17 mouse cellular contexts compared by ENCODE assay signal in the genomic region with DNA sequence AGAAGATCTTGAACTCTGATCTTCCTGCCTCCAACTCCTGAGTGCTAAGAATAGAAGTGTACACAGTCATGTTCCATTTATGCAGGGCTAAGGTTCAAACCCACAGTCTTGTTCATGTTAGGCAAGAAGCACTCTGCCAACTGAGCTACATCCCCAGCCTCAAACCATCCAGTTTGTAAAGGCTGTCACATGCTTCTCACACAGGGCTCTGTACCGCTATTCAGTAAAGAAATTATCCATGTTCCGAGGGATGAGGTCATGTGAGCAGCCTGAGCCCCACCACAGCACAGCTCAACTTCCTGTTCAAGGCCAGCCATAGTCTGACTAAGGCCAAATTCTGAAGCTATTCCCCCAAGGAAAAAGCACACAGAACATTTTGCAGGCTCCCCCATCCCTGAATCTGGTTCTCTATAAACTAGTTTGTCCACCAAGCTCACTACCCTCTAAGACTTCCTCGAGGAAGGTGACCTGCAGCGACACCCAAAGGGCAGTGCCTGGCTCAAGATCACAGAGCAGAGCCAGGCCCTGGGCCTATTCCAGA. TPM values are rescaled to one million over a fixed set of nuclear protein-coding genes. Genes with fewer than 3 reads are reported as not detected.
DNase-seq lines count a peak whose midpoint lies in the region; ATAC-seq and TF ChIP-seq lines count a peak whose summit lies in the region.
"Had no signal": no experiment of that assay in that cellular context is flagged by ENCODE, and none has a peak within 500 bp of the region (broad histone marks: within the 10 kb centered on the region; RNA-seq: fewer than 3 reads in every experiment).

No protein-coding gene starts in this region.

- peaks cover 9% of the 10 kb centered on the region; the same call in 1 of the 2 replicates for H3K36me3 ChIP-seq in heart, embryonic 15.5 days
- no peaks in the 10 kb centered on the region for H3K36me3 ChIP-seq in CH12.LX (replicated peaks in 1 of 2; ENCODE audit: control insufficient read depth in 1 of 2, insufficient read depth in 1 of 2, low read length in 1 of 2)
- peaks cover 8% of the 10 kb centered on the region; the same call in 1 of the 2 replicates for H3K36me3 ChIP-seq in heart, embryonic 16.5 days (ENCODE audit: control insufficient read depth, insufficient read depth)
- H3K36me3 ChIP-seq in hindbrain, embryonic 13.5 days, result peaks cover 29% of the 10 kb centered on the region
- H3K36me3 ChIP-seq: liver, embryonic 12.5 days had no signal

- intact Hi-C loops in heart, postnatal 25 days (cut with DNase I), result no loop called here

- ATAC-seq in heart, embryonic 15.5 days (replicated peaks; ENCODE audit: insufficient number of reproducible peaks, insufficient read depth, low FRiP score, low read depth), result no peak
- ATAC-seq in heart, embryonic 16.5 days (replicated peaks; ENCODE audit: extremely low read depth, insufficient read depth, low FRiP score), result peak; percentile 41; the same call in 1 of the 2 replicates
- ATAC-seq in hindbrain, embryonic 13.5 days (ENCODE audit: low FRiP score), result no peak
- ATAC-seq: forebrain, embryonic 15.5 days; liver, embryonic 12.5 days; Patski had no signal

- no peak for TF ChIP-seq POLR2A in CH12.LX (IDR thresholded peaks at IDR 0.05; ENCODE audit: low read depth, low read length)

- TF ChIP-seq CTCF in CH12.LX (conservative IDR thresholded peaks at IDR 0.05 in 1 of 2, IDR thresholded peaks at IDR 0.05 in 1 of 2; ENCODE audit: low read depth in 2 of 2, low read length in 2 of 2), result peak in 1 of 2 experiments; percentile 13; a peak in 1 of 4 replicates

- H3K4me1 ChIP-seq in heart, embryonic 15.5 days (replicated peaks), result peaks cover 31% of the 10 kb centered on the region
- peaks cover 17 to 52% of the 10 kb centered on the region in 2 experiments for H3K4me1 ChIP-seq in CH12.LX (ENCODE audit: control insufficient read depth in 1 of 2, insufficient read depth in 2 of 2)
- H3K4me1 ChIP-seq in heart, embryonic 16.5 days (ENCODE audit: control insufficient read depth, insufficient read depth, low read length), result peaks cover 20% of the 10 kb centered on the region
- peaks cover 23% of the 10 kb centered on the region for H3K4me1 ChIP-seq in hindbrain, embryonic 13.5 days (replicated peaks)
- H3K4me1 ChIP-seq: liver, embryonic 12.5 days had no signal

- in situ Hi-C loops in CH12.LX (cut with MboI; ENCODE audit: low pct_ligation_motif_present, low pct_unique_long_range_greater_than_20kb, low sequenced_read_pairs), result no loop called here

- no peak; the same call in 1 of the 2 replicates for TF ChIP-seq RAD21 in CH12.LX (IDR thresholded peaks at IDR 0.05; ENCODE audit: low read depth, low read length)

- H3K79me2 ChIP-seq in CH12.LX (replicated peaks; ENCODE audit: control insufficient read depth, extremely low read depth, insufficient read depth, poor library complexity, severe bottlenecking), result no peaks in the 10 kb centered on the region

- no peaks in the 10 kb centered on the region for H3K9me3 ChIP-seq in heart, embryonic 15.5 days (replicated peaks)
- no peaks in the 10 kb centered on the region for H3K9me3 ChIP-seq in CH12.LX (replicated peaks; ENCODE audit: low read length)
- no peaks in the 10 kb centered on the region for H3K9me3 ChIP-seq in heart, embryonic 16.5 days (replicated peaks; ENCODE audit: control insufficient read depth, low read length)
- no peaks in the 10 kb centered on the region for H3K9me3 ChIP-seq in hindbrain, embryonic 13.5 days
- H3K9me3 ChIP-seq: forebrain, embryonic 15.5 days; hindbrain, embryonic 15.5 days; liver, embryonic 12.5 days; neural tube, embryonic 13.5 days had no signal

- peak overlapping the region; percentile 72 for H3K27ac ChIP-seq in heart, embryonic 15.5 days
- no peak overlapping the region for H3K27ac ChIP-seq in CH12.LX (ENCODE audit: insufficient read depth, low read depth)
- H3K27ac ChIP-seq in heart, embryonic 16.5 days (ENCODE audit: low read length), result peak overlapping the region; percentile 77
- no peak overlapping the region for H3K27ac ChIP-seq in hindbrain, embryonic 13.5 days
- H3K27ac ChIP-seq: forebrain, embryonic 15.5 days; hindbrain, embryonic 15.5 days; liver, embryonic 12.5 days; neural tube, embryonic 13.5 days had no signal

- dilution Hi-C loops in CH12.LX (cut with MboI; ENCODE audit: extremely low pct_ligation_motif_present, extremely low pct_unique_long_range_greater_than_20kb, low sequenced_read_pairs), result no loop called here

- no peaks in the 10 kb centered on the region for H3K27me3 ChIP-seq in heart, embryonic 15.5 days
- no peaks in the 10 kb centered on the region for H3K27me3 ChIP-seq in CH12.LX (replicated peaks)
- no peaks in the 10 kb centered on the region for H3K27me3 ChIP-seq in heart, embryonic 16.5 days (ENCODE audit: control insufficient read depth, insufficient read depth, low read length)
- no peaks in the 10 kb centered on the region for H3K27me3 ChIP-seq in hindbrain, embryonic 13.5 days
- H3K27me3 ChIP-seq: forebrain, embryonic 15.5 days; hindbrain, embryonic 15.5 days; liver, embryonic 12.5 days; neural tube, embryonic 13.5 days; Patski had no signal

- DNase-seq in heart, postnatal 25 days (ENCODE audit: low spot score), result no peak
- DNase-seq in 416B (ENCODE audit: low read depth) (peak; percentile 37), CH12.LX (ENCODE audit: extremely low read depth) (no peak)
- no peak for DNase-seq in embryo, embryonic 9.5 days (ENCODE audit: extremely low spot score)
- DNase-seq in right cerebral cortex, postnatal 25 days, result no peak
- DNase-seq: gastrocnemius, postnatal 14 days; lung, postnatal 14 days; spleen, adult 18-20 months; thymus, postnatal 36 days had no signal

- H3K4me3 ChIP-seq in heart, embryonic 15.5 days, result no peak overlapping the region
- no peak overlapping the region for H3K4me3 ChIP-seq in CH12.LX (replicated peaks in 1 of 3; ENCODE audit: low read depth in 2 of 3, low read length in 2 of 3, poor library complexity in 1 of 3)
- H3K4me3 ChIP-seq in heart, embryonic 16.5 days (ENCODE audit: low read length), result no peak overlapping the region
- no peak overlapping the region for H3K4me3 ChIP-seq in hindbrain, embryonic 13.5 days
- H3K4me3 ChIP-seq: forebrain, embryonic 15.5 days; hindbrain, embryonic 15.5 days; liver, embryonic 12.5 days; neural tube, embryonic 13.5 days had no signal

- TF ChIP-seq EP300 in CH12.LX (IDR thresholded peaks at IDR 0.05; ENCODE audit: low read length), result no peak

- WGBS in heart, embryonic 15.5 days, result 41% methylated on average over 4 of the region's 4 CpGs
- WGBS in heart, embryonic 16.5 days, result 42% methylated on average over 4 of the region's 4 CpGs
- 69% methylated on average over 4 of the region's 4 CpGs for WGBS in hindbrain, embryonic 13.5 days

- H3K9ac ChIP-seq in heart, embryonic 15.5 days, result no peak overlapping the region
- no peak overlapping the region for H3K9ac ChIP-seq in CH12.LX (ENCODE audit: insufficient read depth, low read depth)
- no peak overlapping the region for H3K9ac ChIP-seq in heart, embryonic 16.5 days (ENCODE audit: low read length)
- no peak overlapping the region for H3K9ac ChIP-seq in hindbrain, embryonic 13.5 days
- H3K9ac ChIP-seq: forebrain, embryonic 15.5 days; hindbrain, embryonic 15.5 days; liver, embryonic 12.5 days; neural tube, embryonic 13.5 days had no signal

- no peak overlapping the region for H3K4me2 ChIP-seq in heart, embryonic 15.5 days
- H3K4me2 ChIP-seq in CH12.LX (ENCODE audit: insufficient read depth, low read depth, poor library complexity, severe bottlenecking), result no peak overlapping the region
- no peak overlapping the region for H3K4me2 ChIP-seq in heart, embryonic 16.5 days (ENCODE audit: low read depth, low read length)
- H3K4me2 ChIP-seq in hindbrain, embryonic 13.5 days, result no peak overlapping the region
- H3K4me2 ChIP-seq: forebrain, embryonic 15.5 days; hindbrain, embryonic 15.5 days; liver, embryonic 12.5 days; neural tube, embryonic 13.5 days had no signal

TF ChIP-seq in CH12.LX, 34 proteins besides CTCF, POLR2A, EP300 and RAD21:
- TF ChIP-seq BHLHE40 (IDR thresholded peaks at IDR 0.05; ENCODE audit: low read depth, low read length) (0 out of 2 replicates have a peak, but pooled peaks have one; percentile 17), USF2 (conservative IDR thresholded peaks at IDR 0.05; ENCODE audit: low read depth, low read length) (no peak)
TF ChIP-seq in CH12.LX: peak in this region for 1.

RNA-seq across cellular contexts. Expression of gene Cd276, which starts 33.3 kb away (rescaled TPM):
- 22.0 and 32.6 TPM in 2 replicates for polyA plus RNA-seq in heart, embryonic 15.5 days (2015; fragmentation: Nextera tagmentation; extraction: Ambion mirVana)
- 10 to 100 TPM; 10.9 to 12.4 TPM for total RNA-seq in heart, postnatal 25 days (2021)
- 0.55 and 0.97 TPM in 2 replicates for total RNA-seq in CH12.LX (2012; rRNA removed)
- total RNA-seq in CH12.LX (2014; rRNA removed), result 0.59 and 0.78 TPM in 2 replicates
- polyA plus RNA-seq in CH12.LX (2012; ENCODE audit: insufficient read length, low read depth), result 1.3 and 4.3 TPM in 2 replicates
- polyA plus RNA-seq in heart, embryonic 16.5 days (2015; fragmentation: Nextera tagmentation; extraction: Ambion mirVana), result 24.1 and 24.5 TPM in 2 replicates
- 34.1 and 34.4 TPM in 2 replicates for polyA plus RNA-seq in hindbrain, embryonic 13.5 days (2015; fragmentation: Nextera tagmentation; extraction: Ambion mirVana)

RNA-seq across cellular contexts. Expression of gene Insyn1, which starts 33.5 kb away (rescaled TPM):
- polyA plus RNA-seq in heart, embryonic 15.5 days (2015; fragmentation: Nextera tagmentation; extraction: Ambion mirVana), result 0.71 and 1.4 TPM in 2 replicates
- 10 to 100 TPM; 14.9 to 15.4 TPM for total RNA-seq in heart, postnatal 25 days (2021)
- 3.0 and 5.5 TPM in 2 replicates for total RNA-seq in CH12.LX (2012; rRNA removed)
- 1.1 and 2.4 TPM in 2 replicates for total RNA-seq in CH12.LX (2014; rRNA removed)
- polyA plus RNA-seq in CH12.LX (2012; ENCODE audit: insufficient read length, low read depth), result 2.5 and 2.6 TPM in 2 replicates
- polyA plus RNA-seq in heart, embryonic 16.5 days (2015; fragmentation: Nextera tagmentation; extraction: Ambion mirVana), result 0.54 and 0.66 TPM in 2 replicates
- 5.0 and 6.8 TPM in 2 replicates for polyA plus RNA-seq in hindbrain, embryonic 13.5 days (2015; fragmentation: Nextera tagmentation; extraction: Ambion mirVana)

Comparison
In these comparisons a context has a peak if more than half of its experiments do, and no peak if none do; other contexts are left out.
1. H3K27ac ChIP-seq: peak in heart, embryonic 15.5 days (single experiment) and heart, embryonic 16.5 days (single experiment); none in CH12.LX (single experiment) and hindbrain, embryonic 13.5 days (single experiment).